9 mouse cellular contexts compared by ENCODE assay signal in genomic region chr6:137437902-137438580, GRCm38 (mm10).
DNase-seq lines count a peak whose midpoint lies in the region; ATAC-seq and TF ChIP-seq lines count a peak whose summit lies in the region.
"Had no signal": no experiment of that assay in that cellular context is flagged by ENCODE, and none has a peak within 500 bp of the region (broad histone marks: within the 10 kb centered on the region; RNA-seq: fewer than 3 reads in every experiment).

No protein-coding gene starts in this region.

- H3K36me3 ChIP-seq in forebrain, postnatal 0 days (ENCODE audit: insufficient read depth), result peaks cover 16% of the 10 kb centered on the region; the same call in 1 of the 2 replicates
- no peaks in the 10 kb centered on the region for H3K36me3 ChIP-seq in neural tube, embryonic 11.5 days (ENCODE audit: control insufficient read depth, insufficient read depth, low read length)
- H3K36me3 ChIP-seq: heart, embryonic 15.5 days had no signal

- TF ChIP-seq CTCF in forebrain, postnatal 0 days (IDR thresholded peaks at IDR 0.05; ENCODE audit: low read depth), result no peak

- no peak overlapping the region for H3K4me3 ChIP-seq in forebrain, postnatal 0 days (ENCODE audit: low read depth, low read length)
- H3K4me3 ChIP-seq in neural tube, embryonic 11.5 days (ENCODE audit: low read depth, low read length), result no peak overlapping the region
- H3K4me3 ChIP-seq: heart, embryonic 15.5 days had no signal

- no peak overlapping the region for H3K4me2 ChIP-seq in forebrain, postnatal 0 days (ENCODE audit: low read depth)
- no peak overlapping the region for H3K4me2 ChIP-seq in neural tube, embryonic 11.5 days (ENCODE audit: low read depth)
- H3K4me2 ChIP-seq: heart, embryonic 15.5 days had no signal

- H3K9me3 ChIP-seq in forebrain, postnatal 0 days (ENCODE audit: low read length), result no peaks in the 10 kb centered on the region
- H3K9me3 ChIP-seq in neural tube, embryonic 11.5 days (ENCODE audit: control insufficient read depth, low read length), result no peaks in the 10 kb centered on the region
- H3K9me3 ChIP-seq: heart, embryonic 15.5 days had no signal

- DNase-seq in embryo, embryonic 9.5 days (ENCODE audit: extremely low spot score), result peak; percentile 28
- DNase-seq in forebrain, postnatal 0 days, result peak; percentile 55
- peak; percentile 33 for DNase-seq in kidney, postnatal 10 days
- peak; percentile 62 for DNase-seq in neural tube, embryonic 11.5 days (ENCODE audit: low spot score)
- DNase-seq in urinary bladder, postnatal 10 days (ENCODE audit: low spot score), result no peak
- DNase-seq in cerebellum, postnatal 36 days, result no peak
- no peak for DNase-seq in urinary bladder, postnatal 25 days (ENCODE audit: low spot score)

- ATAC-seq in forebrain, postnatal 0 days, result peak; percentile 64
- ATAC-seq in neural tube, embryonic 11.5 days (ENCODE audit: insufficient read depth, low FRiP score, low TSS enrichment), result peak; percentile 90
- ATAC-seq: lung, postnatal 0 days had no signal

- no peak overlapping the region for H3K27ac ChIP-seq in forebrain, postnatal 0 days (ENCODE audit: low read depth, low read length)
- 0 out of 2 replicates have a peak overlapping the region, but pooled peaks have one; percentile 17 for H3K27ac ChIP-seq in neural tube, embryonic 11.5 days (ENCODE audit: low read depth, low read length)
- H3K27ac ChIP-seq: heart, embryonic 15.5 days had no signal

- no peaks in the 10 kb centered on the region; the same call in 1 of the 2 replicates for H3K27me3 ChIP-seq in forebrain, postnatal 0 days (ENCODE audit: insufficient read depth, low read length)
- H3K27me3 ChIP-seq in neural tube, embryonic 11.5 days (ENCODE audit: control insufficient read depth, insufficient read depth, low read length), result no peaks in the 10 kb centered on the region
- H3K27me3 ChIP-seq: heart, embryonic 15.5 days had no signal

- H3K9ac ChIP-seq in forebrain, postnatal 0 days, result no peak overlapping the region
- H3K9ac ChIP-seq in neural tube, embryonic 11.5 days (ENCODE audit: low read length), result no peak overlapping the region
- H3K9ac ChIP-seq: heart, embryonic 15.5 days had no signal

- no peaks in the 10 kb centered on the region for H3K4me1 ChIP-seq in forebrain, postnatal 0 days (ENCODE audit: insufficient read depth)
- no peaks in the 10 kb centered on the region for H3K4me1 ChIP-seq in neural tube, embryonic 11.5 days (ENCODE audit: control insufficient read depth, insufficient read depth, low read length)
- H3K4me1 ChIP-seq: heart, embryonic 15.5 days had no signal

- 12% methylated on average over 16 of the region's 16 CpGs for WGBS in forebrain, postnatal 0 days
- WGBS in neural tube, embryonic 11.5 days, result 20% methylated on average over 16 of the region's 16 CpGs

Comparison
In these comparisons a context has a peak if more than half of its experiments do, and no peak if none do; other contexts are left out.
1. DNase-seq: peak in embryo, embryonic 9.5 days (single experiment), forebrain, postnatal 0 days (single experiment), kidney, postnatal 10 days (single experiment) and neural tube, embryonic 11.5 days (single experiment); none in urinary bladder, postnatal 10 days (single experiment), cerebellum, postnatal 36 days (0 of 2) and urinary bladder, postnatal 25 days (single experiment).